Mouse (Mus musculus): ENCODE measurements at regions not wholly inside any gene's neighbourhood (a gene's known extent, or its start where the extent isn't known, plus 50 kb on each side); places are given as distances from the start of the nearest gene placed in this dataset.

- Histone ChIP-seq H3K4me2 (no peak overlapping the region), H3K27ac (no peak overlapping the region), H3K9me3 (no peaks in the 10 kb centered on the region), H3K9ac (no peak overlapping the region), H3K36me3 (replicated peaks) (no peaks in the 10 kb centered on the region), H3K27me3 (replicated peaks) (no peaks in the 10 kb centered on the region), H3K4me1 (no peaks in the 10 kb centered on the region), H3K4me3 (no peak overlapping the region)
- WGBS = 68% methylated on average over 2 of the region's 2 CpGs
- ATAC-seq (replicated peaks) = no peak
Measured at GRCm38 (mm10) chr5:132884130-132884529, 341.0 kb upstream of the Auts2 start.

- ATAC-seq (replicated peaks) = no peak
Measured at GRCm38 (mm10) chr5:132882291-132882690, 339.1 kb upstream of the Auts2 start.

GRCm38 (mm10) chr5:132881170-132881569 is 338.0 kb upstream of the Auts2 start:
- Histone ChIP-seq H3K9me3 (no peaks in the 10 kb centered on the region), H3K27ac (no peak overlapping the region), H3K36me3 (replicated peaks) (no peaks in the 10 kb centered on the region), H3K27me3 (replicated peaks) (no peaks in the 10 kb centered on the region), H3K4me3 (no peak overlapping the region), H3K9ac (no peak overlapping the region), H3K4me2 (no peak overlapping the region), H3K4me1 (peaks cover 6% of the 10 kb centered on the region)
- ATAC-seq (replicated peaks) = no peak
- 95% methylated on average over 3 of the region's 3 CpGs for WGBS

More at GRCm38 (mm10) chr5:132882291-132882690, 339.1 kb upstream of the Auts2 start:
- Histone ChIP-seq H3K4me1 (no peaks in the 10 kb centered on the region), H3K9ac (no peak overlapping the region), H3K36me3 (replicated peaks) (no peaks in the 10 kb centered on the region), H3K4me2 (no peak overlapping the region), H3K27ac (no peak overlapping the region), H3K9me3 (no peaks in the 10 kb centered on the region), H3K4me3 (no peak overlapping the region), H3K27me3 (replicated peaks) (no peaks in the 10 kb centered on the region)
- 76% methylated on average over 3 of the region's 3 CpGs for WGBS

GRCm38 (mm10) chr5:132876336-132876840 is 333.2 kb upstream of the Auts2 start:
- Histone ChIP-seq H3K27me3 (replicated peaks) (no peaks in the 10 kb centered on the region), H3K9me3 (no peaks in the 10 kb centered on the region), H3K4me1 (peaks cover 7% of the 10 kb centered on the region), H3K4me3 (no peak overlapping the region), H3K27ac (no peak overlapping the region), H3K9ac (no peak overlapping the region), H3K4me2 (no peak overlapping the region), H3K36me3 (replicated peaks) (no peaks in the 10 kb centered on the region)
- WGBS = 18% methylated on average over 6 of the region's 6 CpGs
- ATAC-seq (replicated peaks) = no peak

- H3K4me2 ChIP-seq = no peak overlapping the region
- ATAC-seq (replicated peaks) = no peak
- H3K9ac ChIP-seq = no peak overlapping the region
- H3K27ac ChIP-seq = no peak overlapping the region
- H3K9me3 ChIP-seq = no peaks in the 10 kb centered on the region
- no peaks in the 10 kb centered on the region for H3K36me3 ChIP-seq (replicated peaks)
- H3K27me3 ChIP-seq (replicated peaks) = no peaks in the 10 kb centered on the region
- H3K4me3 ChIP-seq = no peak overlapping the region
- WGBS = 61% methylated on average over 5 of the region's 5 CpGs
- H3K4me1 ChIP-seq = no peaks in the 10 kb centered on the region
Measured at GRCm38 (mm10) chr5:132858846-132859510, 315.8 kb upstream of the Auts2 start.

- ATAC-seq (replicated peaks) = no peak
- H3K4me3 ChIP-seq = no peak overlapping the region
- no peaks in the 10 kb centered on the region for H3K9me3 ChIP-seq
- WGBS = 83% methylated on average over 4 of the region's 4 CpGs
- H3K4me1 ChIP-seq = no peaks in the 10 kb centered on the region
- no peaks in the 10 kb centered on the region for H3K36me3 ChIP-seq (replicated peaks)
- H3K9ac ChIP-seq = no peak overlapping the region
- no peak overlapping the region for H3K4me2 ChIP-seq
- no peaks in the 10 kb centered on the region for H3K27me3 ChIP-seq (replicated peaks)
- no peak overlapping the region for H3K27ac ChIP-seq
Measured at GRCm38 (mm10) chr5:132855619-132856510, 312.7 kb upstream of the Auts2 start.

- H3K27ac ChIP-seq = no peak overlapping the region
Measured at GRCm38 (mm10) chr5:132850770-132851169, 307.6 kb upstream of the Auts2 start.

GRCm38 (mm10) chr5:132848086-132848485 is 304.9 kb upstream of the Auts2 start:
- Histone ChIP-seq H3K9me3 (no peaks in the 10 kb centered on the region), H3K4me1 (no peaks in the 10 kb centered on the region), H3K9ac (no peak overlapping the region), H3K4me3 (no peak overlapping the region), H3K27me3 (replicated peaks) (no peaks in the 10 kb centered on the region), H3K27ac (no peak overlapping the region), H3K36me3 (replicated peaks) (no peaks in the 10 kb centered on the region), H3K4me2 (no peak overlapping the region)
- WGBS = 73% methylated on average over 3 of the region's 3 CpGs
- ATAC-seq (replicated peaks) = no peak

More at GRCm38 (mm10) chr5:132850770-132851169, 307.6 kb upstream of the Auts2 start:
- Histone ChIP-seq H3K4me3 (no peak overlapping the region), H3K36me3 (replicated peaks) (no peaks in the 10 kb centered on the region), H3K9ac (no peak overlapping the region), H3K27me3 (replicated peaks) (no peaks in the 10 kb centered on the region), H3K9me3 (no peaks in the 10 kb centered on the region), H3K4me1 (no peaks in the 10 kb centered on the region), H3K4me2 (no peak overlapping the region)
- ATAC-seq (replicated peaks) = no peak
- WGBS = 66% methylated on average over 6 of the region's 6 CpGs

- no peak for ATAC-seq (replicated peaks)
- Histone ChIP-seq H3K27me3 (replicated peaks) (no peaks in the 10 kb centered on the region), H3K9me3 (no peaks in the 10 kb centered on the region), H3K27ac (no peak overlapping the region), H3K4me2 (no peak overlapping the region), H3K9ac (no peak overlapping the region), H3K4me3 (no peak overlapping the region), H3K36me3 (replicated peaks) (no peaks in the 10 kb centered on the region), H3K4me1 (no peaks in the 10 kb centered on the region)
- 55% methylated on average over 3 of the region's 3 CpGs for WGBS
Measured at GRCm38 (mm10) chr5:132843284-132843683, 300.1 kb upstream of the Auts2 start.

GRCm38 (mm10) chr5:132841794-132842193 is 298.6 kb upstream of the Auts2 start:
- ATAC-seq (replicated peaks) = no peak
- Histone ChIP-seq H3K4me2 (no peak overlapping the region), H3K9ac (no peak overlapping the region), H3K9me3 (no peaks in the 10 kb centered on the region), H3K36me3 (replicated peaks) (no peaks in the 10 kb centered on the region), H3K4me1 (no peaks in the 10 kb centered on the region), H3K4me3 (no peak overlapping the region), H3K27ac (no peak overlapping the region), H3K27me3 (replicated peaks) (no peaks in the 10 kb centered on the region)
- WGBS = 90% methylated on average over 3 of the region's 3 CpGs

GRCm38 (mm10) chr5:132837420-132837819 is 294.3 kb upstream of the Auts2 start:
- no peak overlapping the region for H3K4me2 ChIP-seq
- 34% methylated on average over 2 of the region's 2 CpGs for WGBS
- H3K9me3 ChIP-seq = no peaks in the 10 kb centered on the region
- H3K4me1 ChIP-seq = no peaks in the 10 kb centered on the region
- no peak for ATAC-seq (replicated peaks)
- H3K36me3 ChIP-seq (replicated peaks) = no peaks in the 10 kb centered on the region
- no peak overlapping the region for H3K27ac ChIP-seq
- H3K9ac ChIP-seq = no peak overlapping the region
- no peak overlapping the region for H3K4me3 ChIP-seq
- H3K27me3 ChIP-seq (replicated peaks) = no peaks in the 10 kb centered on the region

- H3K9ac ChIP-seq = no peak overlapping the region
- H3K4me2 ChIP-seq = no peak overlapping the region
- H3K36me3 ChIP-seq (replicated peaks) = no peaks in the 10 kb centered on the region
- no peaks in the 10 kb centered on the region for H3K9me3 ChIP-seq
- no peak overlapping the region for H3K27ac ChIP-seq
- H3K27me3 ChIP-seq (replicated peaks) = no peaks in the 10 kb centered on the region
- 75% methylated on average over 7 of the region's 7 CpGs for WGBS
- no peak for ATAC-seq (replicated peaks)
- H3K4me1 ChIP-seq = no peaks in the 10 kb centered on the region
- no peak overlapping the region for H3K4me3 ChIP-seq
Measured at GRCm38 (mm10) chr5:132828993-132829392, 285.8 kb upstream of the Auts2 start.

Data from midbrain, embryonic 15.5 days (tissue).